8 mouse cellular contexts compared by ENCODE assay signal in genomic region chr9:115088295-115088993, GRCm38 (mm10).
A peak's percentile ranks its signal among the peaks of the same experiment; 100 is the strongest.
DNase-seq lines count a peak whose midpoint lies in the region; ATAC-seq and TF ChIP-seq lines count a peak whose summit lies in the region.

No protein-coding gene starts in this region.

- H3K9ac ChIP-seq in limb, embryonic 12.5 days (replicated peaks): no peak overlapping the region
- H3K9ac ChIP-seq in midbrain, embryonic 15.5 days: no peak overlapping the region

- ATAC-seq in limb, embryonic 12.5 days (ENCODE audit: insufficient number of reproducible peaks, insufficient read depth, low FRiP score, low TSS enrichment, low read depth): peak; percentile 87
- peak; percentile 75 for ATAC-seq in midbrain, embryonic 15.5 days (replicated peaks)

- H3K27me3 ChIP-seq in limb, embryonic 12.5 days: no peaks in the 10 kb centered on the region
- no peaks in the 10 kb centered on the region for H3K27me3 ChIP-seq in midbrain, embryonic 15.5 days (replicated peaks)
- no peaks in the 10 kb centered on the region for H3K27me3 ChIP-seq in splenic B cell, adult 2 months (ENCODE audit: control insufficient read depth, insufficient read depth, low read length, poor library complexity, severe bottlenecking)

- H3K27ac ChIP-seq in bone marrow macrophage, adult 2 months (ENCODE audit: insufficient read depth, low read depth, low read length): no peak overlapping the region
- H3K27ac ChIP-seq in embryonic fibroblast, embryonic 13.5 days (ENCODE audit: insufficient read depth, low read length): no peak overlapping the region
- peak overlapping the region; percentile 20; the same call in 1 of the 2 replicates for H3K27ac ChIP-seq in limb, embryonic 12.5 days
- H3K27ac ChIP-seq in midbrain, embryonic 15.5 days: no peak overlapping the region

- H3K4me2 ChIP-seq in limb, embryonic 12.5 days: peak overlapping the region; percentile 13; the same call in 1 of the 2 replicates
- no peak overlapping the region for H3K4me2 ChIP-seq in midbrain, embryonic 15.5 days

- TF ChIP-seq POLR2A in bone marrow macrophage, adult 2 months (IDR thresholded peaks at IDR 0.05; ENCODE audit: borderline replicate concordance, low read depth, low read length): no peak
- no peak for TF ChIP-seq POLR2A in embryonic fibroblast, embryonic 13.5 days (IDR thresholded peaks at IDR 0.05; ENCODE audit: low read depth, low read length)

- peaks cover 6% of the 10 kb centered on the region; the same call in 1 of the 2 replicates for H3K36me3 ChIP-seq in limb, embryonic 12.5 days
- no peaks in the 10 kb centered on the region for H3K36me3 ChIP-seq in midbrain, embryonic 15.5 days (replicated peaks)
- no peaks in the 10 kb centered on the region for H3K36me3 ChIP-seq in splenic B cell, adult 2 months (ENCODE audit: control insufficient read depth, insufficient read depth, low read length, poor library complexity, severe bottlenecking)

- TF ChIP-seq CTCF in bone marrow macrophage, adult 2 months (IDR thresholded peaks at IDR 0.05; ENCODE audit: low read depth, low read length): peak; percentile 45; the same call in 1 of the 2 replicates
- TF ChIP-seq CTCF in embryonic fibroblast, embryonic 13.5 days (IDR thresholded peaks at IDR 0.05; ENCODE audit: borderline replicate concordance, insufficient read depth, low read length): peak; percentile 84; the same call in 1 of the 2 replicates

- no peak overlapping the region for H3K4me3 ChIP-seq in bone marrow macrophage, adult 2 months (ENCODE audit: insufficient read depth, low read length)
- H3K4me3 ChIP-seq in embryonic fibroblast, embryonic 13.5 days (ENCODE audit: insufficient read depth, low read length): no peak overlapping the region
- H3K4me3 ChIP-seq in limb, embryonic 12.5 days (replicated peaks): no peak overlapping the region
- no peak overlapping the region for H3K4me3 ChIP-seq in midbrain, embryonic 15.5 days

- 0 out of 2 replicates have a peak, but pooled peaks cover 6% of the 10 kb centered on the region for H3K9me3 ChIP-seq in limb, embryonic 12.5 days
- no peaks in the 10 kb centered on the region for H3K9me3 ChIP-seq in midbrain, embryonic 15.5 days

- DNase-seq in A20 (ENCODE audit: low read depth, low spot score): peak; percentile 80
- DNase-seq in heart, adult 9 months (ENCODE audit: low spot score in 2 of 2): peak; percentile 53
- DNase-seq in kidney, adult 8-10 months: peak; percentile 60 to 67
- peak; percentile 90 for DNase-seq in splenic B cell, adult 2 months (ENCODE audit: low read depth, low spot score)

- 40% methylated on average over 17 of the region's 17 CpGs for WGBS in limb, embryonic 12.5 days
- WGBS in midbrain, embryonic 15.5 days: 51% methylated on average over 17 of the region's 17 CpGs

- H3K4me1 ChIP-seq in bone marrow macrophage, adult 2 months (ENCODE audit: control insufficient read depth, insufficient read depth, low read length): no peaks in the 10 kb centered on the region
- H3K4me1 ChIP-seq in embryonic fibroblast, embryonic 13.5 days (ENCODE audit: control insufficient read depth, insufficient read depth, low read length): no peaks in the 10 kb centered on the region
- peaks cover 9% of the 10 kb centered on the region for H3K4me1 ChIP-seq in limb, embryonic 12.5 days (replicated peaks)
- H3K4me1 ChIP-seq in midbrain, embryonic 15.5 days: 0 out of 2 replicates have a peak, but pooled peaks cover 5% of the 10 kb centered on the region
